Comparison of ENCODE assay signal across 14 mouse cellular contexts in the genomic region with DNA sequence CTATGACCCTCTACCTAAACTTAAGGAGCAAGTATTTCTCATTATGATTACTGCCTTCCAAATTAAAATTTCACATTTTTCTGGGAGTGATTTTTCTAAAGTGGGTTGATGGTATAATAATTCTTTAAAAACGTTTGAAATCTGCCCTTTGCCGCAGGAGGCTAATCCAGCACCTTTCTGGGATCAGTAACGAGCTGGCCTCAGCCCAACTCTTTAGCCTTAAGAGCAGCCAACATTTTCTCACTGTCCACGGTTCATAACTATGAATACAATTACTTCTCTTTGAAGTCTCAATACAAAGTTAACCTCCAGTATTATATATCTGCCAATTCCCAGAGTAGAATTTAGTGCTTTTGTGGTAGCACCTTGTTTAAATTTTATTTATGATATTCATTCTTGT.
DNase-seq lines count a peak whose midpoint lies in the region.
"Had no signal": no experiment of that assay in that cellular context is flagged by ENCODE, and none has a peak within 500 bp of the region (broad histone marks: within the 10 kb centered on the region; RNA-seq: fewer than 3 reads in every experiment).

No protein-coding gene starts in this region.

- DNase-seq in cerebellum, adult 9-10 months: peak; percentile 2
- DNase-seq in cerebellum, adult 11-12 months: no peak
- peak; percentile 2 to 4 for DNase-seq in heart, postnatal 14 days
- DNase-seq in heart, postnatal 36 days: no peak
- peak; percentile 13 for DNase-seq in brain, adult 2 months (ENCODE audit: low read depth, low spot score)
- DNase-seq in cerebellum, postnatal 36 days: peak; percentile 38 to 48
- no peak for DNase-seq in spleen, postnatal 4 days (ENCODE audit: low spot score in 2 of 2)
- DNase-seq: adrenal gland, adult 2 months; adrenal gland, postnatal 25 days; embryo, embryonic 11 days; gastrocnemius, postnatal 10 days; heart, adult 18-20 months; heart, postnatal 10 days; kidney, adult 2 months had no signal

- intact Hi-C loops in heart, postnatal 14 days (cut with DNase I): no loop called here
- intact Hi-C loops in heart, postnatal 36 days (cut with DNase I): no loop called here

Comparison
In these comparisons a context has a peak if more than half of its experiments do, and no peak if none do; other contexts are left out.
1. DNase-seq: peak in cerebellum, adult 9-10 months (single experiment), heart, postnatal 14 days (2 of 2), brain, adult 2 months (single experiment) and cerebellum, postnatal 36 days (2 of 2); none in cerebellum, adult 11-12 months (single experiment), heart, postnatal 36 days (0 of 2) and spleen, postnatal 4 days (0 of 2).